Mouse (Mus musculus) erythroblast, embryonic 14.5 days (primary cell): ENCODE data around the gene Epn2.
"Not testable (repeated sequence)": the region's sequence is repeated elsewhere in the genome, so short reads cannot be mapped to it uniquely, and the experiment has no call there.

Source experiments
- GATA1 ChIP-seq: IDR thresholded peaks from 2 replicates; pipeline ENCODE4 v1.6.1; 2012; ENCODE audit warnings: low read length, inconsistent platforms, mixed read lengths
- TAL1 ChIP-seq: IDR thresholded peaks from 3 replicates; pipeline ENCODE4 v1.6.1; 2012; ENCODE audit warnings: low read length, inconsistent platforms, mixed read lengths

DNA sequence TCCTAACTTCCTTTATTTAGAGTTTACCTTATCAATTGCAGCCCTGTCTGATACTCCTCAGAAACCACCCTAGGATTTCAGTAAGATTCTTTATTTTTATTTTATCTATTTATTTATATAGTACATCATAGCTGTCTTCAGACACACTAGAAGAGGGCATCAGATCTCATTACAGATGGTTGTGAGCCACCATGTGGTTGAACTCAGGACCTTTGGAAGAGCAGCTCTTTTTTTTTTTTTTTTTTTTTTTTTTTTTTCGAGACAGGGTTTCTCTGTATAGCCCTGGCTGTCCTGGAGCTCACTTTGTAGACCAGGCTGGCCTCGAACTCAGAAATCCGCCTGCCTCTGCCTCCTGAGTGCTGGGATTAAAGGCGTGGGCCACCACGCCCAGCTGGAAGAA, 3.3 kb upstream of the Epn2 start:
- not testable (repeated sequence) for TF ChIP-seq GATA1, TAL1
